Mouse (Mus musculus) heart, postnatal 10 days (tissue): Measurements from ENCODE around the gene Slco3a1. TPM values are rescaled to one million over a fixed set of nuclear protein-coding genes. Genes with fewer than 3 reads are reported as not detected.

Experiments used
- DNase-seq, 2 experiments: peaks; one replicate each; pipeline ENCODE4 v3.0.0; 2021
- intact Hi-C: fragments of 180-260 bp; cut with DNase I; formaldehyde crosslinking; loops from one replicate; pipeline ENCODE4 v1.15.1; 2025
- total RNA-seq, 2 experiments: library from RNA; stranded (reverse); gene quantifications; 2 replicates each; pipeline ENCODE4 v1.2.3; 2021

Gene Slco3a1
- total RNA-seq, 2 experiments from 2014 or later: 49.2 to 58.1 TPM

GRCm38 (mm10) chr7:74529877-74530276 is 24.7 kb downstream of the Slco3a1 start:
- DNase-seq: no peak
- intact Hi-C loops: no loop called here

- peak in 1 of 2 experiments; percentile 18 for DNase-seq
- intact Hi-C loops: no loop called here
Observed at GRCm38 (mm10) chr7:74529183-74529757, 25.3 kb downstream of the Slco3a1 start.

- intact Hi-C loops: no loop called here
- peak in 1 of 2 experiments; percentile 29 for DNase-seq
Observed at GRCm38 (mm10) chr7:74528182-74528581, 26.4 kb downstream of the Slco3a1 start.

- no peak for DNase-seq
- intact Hi-C loops: no loop called here
Observed at GRCm38 (mm10) chr7:74527689-74528088, 26.9 kb downstream of the Slco3a1 start.

- intact Hi-C loops: no loop called here
- DNase-seq: no peak
Observed at GRCm38 (mm10) chr7:74526030-74526429, 28.6 kb downstream of the Slco3a1 start.

GRCm38 (mm10) chr7:74525586-74525985 is 29.0 kb downstream of the Slco3a1 start:
- intact Hi-C loops: no loop called here

GRCm38 (mm10) chr7:74524188-74524971 is 30.2 kb downstream of the Slco3a1 start:
- intact Hi-C loops: no loop called here
- DNase-seq: peak; percentile 36 to 40

More at GRCm38 (mm10) chr7:74525586-74525985, 29.0 kb downstream of the Slco3a1 start:
- DNase-seq: no peak

- intact Hi-C loops: no loop called here
- DNase-seq: no peak
Observed at GRCm38 (mm10) chr7:74523086-74523485, 31.5 kb downstream of the Slco3a1 start.

- intact Hi-C loops: no loop called here
- no peak for DNase-seq
Observed at GRCm38 (mm10) chr7:74522260-74522659, 32.3 kb downstream of the Slco3a1 start.

- intact Hi-C loops: no loop called here
- no peak for DNase-seq
Observed at GRCm38 (mm10) chr7:74519386-74519785, 35.2 kb downstream of the Slco3a1 start.

- no peak for DNase-seq
- intact Hi-C loops: no loop called here
Observed at GRCm38 (mm10) chr7:74518776-74519175, 35.8 kb downstream of the Slco3a1 start.

- DNase-seq: no peak
- intact Hi-C loops: no loop called here
Observed at GRCm38 (mm10) chr7:74518255-74518654, 36.3 kb downstream of the Slco3a1 start.

GRCm38 (mm10) chr7:74510676-74511075 is 43.9 kb downstream of the Slco3a1 start:
- intact Hi-C loops: loop anchor here (5.0 kb wide), 2 partner anchors 42 to 88 kb away; partner anchors contain the start of gene Slco3a1
- DNase-seq: peak; percentile 81 to 82

- DNase-seq: no peak
- intact Hi-C loops: no loop called here
Observed at GRCm38 (mm10) chr7:74508205-74508604, 46.4 kb downstream of the Slco3a1 start.

- no peak for DNase-seq
- intact Hi-C loops: no loop called here
Observed at GRCm38 (mm10) chr7:74506856-74507255, 47.7 kb downstream of the Slco3a1 start.

GRCm38 (mm10) chr7:74505635-74506034 is 48.9 kb downstream of the Slco3a1 start:
- intact Hi-C loops: no loop called here
- no peak for DNase-seq

- no peak for DNase-seq
- intact Hi-C loops: no loop called here
Observed at GRCm38 (mm10) chr7:74501187-74501586, 53.4 kb downstream of the Slco3a1 start.

GRCm38 (mm10) chr7:74499470-74499869 is 55.1 kb downstream of the Slco3a1 start:
- DNase-seq: no peak

GRCm38 (mm10) chr7:74498266-74498980 is 56.2 kb downstream of the Slco3a1 start:
- no peak for DNase-seq
- intact Hi-C loops: no loop called here

More at GRCm38 (mm10) chr7:74499470-74499869, 55.1 kb downstream of the Slco3a1 start:
- intact Hi-C loops: no loop called here

- intact Hi-C loops: no loop called here
- no peak for DNase-seq
Observed at GRCm38 (mm10) chr7:74497203-74497602, 57.4 kb downstream of the Slco3a1 start.

GRCm38 (mm10) chr7:74495451-74495850 is 59.1 kb downstream of the Slco3a1 start:
- no peak for DNase-seq
- intact Hi-C loops: no loop called here
